Mouse (Mus musculus) intestine, embryonic 15.5 days (tissue): ENCODE data around the gene BC005537. TPM values are rescaled to one million over a fixed set of nuclear protein-coding genes. Genes with fewer than 3 reads are reported as not detected.

Experiments used
- ATAC-seq: fragments of 200-750 bp; cut with Nextera tagmentation; 2 replicates; pipeline ENCODE4 v1.8.0; 2017; ENCODE audit warnings: moderate TSS enrichment, moderate library complexity
- H3K27ac ChIP-seq: fragments of 300-500 bp; sonication (generic); 2 replicates; pipeline ENCODE4 v1.5.1; 2015; ENCODE audit warnings: mild to moderate bottlenecking, inconsistent platforms
- H3K27me3 ChIP-seq: fragments of 300-500 bp; sonication (generic); replicated peaks from 2 replicates; pipeline ENCODE4 v1.6.1; 2015; ENCODE audit warnings: inconsistent platforms
- H3K36me3 ChIP-seq: fragments of 300-500 bp; sonication (generic); 2 replicates; pipeline ENCODE4 v1.6.1; 2015; ENCODE audit warnings: inconsistent platforms
- H3K4me1 ChIP-seq: fragments of 300-500 bp; sonication (generic); replicated peaks from 2 replicates; pipeline ENCODE4 v1.6.1; 2015; ENCODE audit warnings: inconsistent platforms
- H3K4me2 ChIP-seq: fragments of 300-500 bp; sonication (generic); replicated peaks from 2 replicates; pipeline ENCODE4 v1.6.1; 2015; ENCODE audit warnings: mild to moderate bottlenecking, inconsistent platforms
- H3K4me3 ChIP-seq: fragments of 300-500 bp; sonication (generic); replicated peaks from 2 replicates; pipeline ENCODE4 v1.5.1; 2015; ENCODE audit warnings: inconsistent platforms
- H3K9ac ChIP-seq: fragments of 300-500 bp; sonication (generic); 2 replicates; pipeline ENCODE4 v1.6.1; 2015; ENCODE audit warnings: inconsistent platforms
- H3K9me3 ChIP-seq: fragments of 300-500 bp; sonication (generic); 2 replicates; pipeline ENCODE4 v1.6.1; 2016; ENCODE audit warnings: inconsistent platforms
- WGBS: fragments of 180-500 bp; shearing (Covaris S2); methylation state at CpG from one replicate; pipeline ENCODE4 v1.1.7; 2015; 5-methylcytosine and 5-hydroxymethylcytosine counted together
- polyA plus RNA-seq: library from polyadenylated mRNA; unstranded; fragments of >200 nt; fragmentation: Nextera tagmentation; extraction: Ambion mirVana; gene quantifications from 2 replicates; pipeline ENCODE4 v1.2.1, GENCODE M21; 2015

Gene BC005537
- polyA plus RNA-seq, 1 experiment from 2014 or later: 13.2 TPM

DNA sequence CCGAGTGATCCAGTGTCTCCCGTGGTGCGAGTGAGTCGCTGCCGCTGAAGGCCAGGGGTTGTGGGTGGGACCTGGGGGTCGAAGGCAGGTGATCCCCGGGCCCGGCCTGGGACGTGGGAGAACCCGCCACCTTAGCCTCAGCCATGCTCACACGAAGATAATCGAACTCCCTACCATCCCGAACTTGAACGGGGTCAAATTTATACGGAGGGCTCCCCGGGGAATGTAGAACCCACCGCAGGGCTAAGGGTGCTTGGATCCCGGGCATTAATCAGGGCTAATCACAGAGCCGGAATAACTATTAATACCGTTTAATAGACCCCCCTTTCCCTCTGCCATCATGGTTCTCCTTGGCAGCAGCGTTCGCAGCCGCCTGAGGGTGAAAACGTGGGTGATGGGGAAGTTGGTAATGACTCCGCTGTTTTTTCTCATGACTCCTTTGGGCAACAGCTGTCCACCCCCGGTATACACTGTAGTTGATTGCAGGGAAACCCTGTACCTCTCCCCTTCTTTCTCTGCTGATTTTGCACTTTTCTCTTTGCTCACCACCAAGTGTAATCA is 754 bp downstream of the BC005537 start:
- no peaks in the 10 kb centered on the region for H3K27me3 ChIP-seq
- peak overlapping the region; percentile 95; the same call in 1 of the 2 replicates for H3K27ac ChIP-seq
- H3K36me3 ChIP-seq: peaks cover 2% of the 10 kb centered on the region
- no peak for ATAC-seq
- H3K4me2 ChIP-seq: peak overlapping the region; percentile 77
- H3K9ac ChIP-seq: peak overlapping the region; percentile 94
- peak overlapping the region; percentile 98 for H3K4me3 ChIP-seq
- peaks cover 5% of the 10 kb centered on the region for H3K4me1 ChIP-seq
- under 1% methylated on average over 26 of the region's 26 CpGs for WGBS
- no peaks in the 10 kb centered on the region for H3K9me3 ChIP-seq

GRCm38 (mm10) chr13:24803196-24803595 is 1.7 kb downstream of the BC005537 start:
- H3K9ac ChIP-seq: no peak overlapping the region
- WGBS: 7% methylated on average over 2 of the region's 2 CpGs
- H3K27ac ChIP-seq: no peak overlapping the region
- peak overlapping the region; percentile 77 for H3K4me2 ChIP-seq
- H3K4me3 ChIP-seq: peak overlapping the region; percentile 98
- H3K9me3 ChIP-seq: no peaks in the 10 kb centered on the region
- peaks cover 7% of the 10 kb centered on the region for H3K36me3 ChIP-seq
- peaks cover 5% of the 10 kb centered on the region for H3K4me1 ChIP-seq
- no peaks in the 10 kb centered on the region for H3K27me3 ChIP-seq
- ATAC-seq: no peak

DNA sequence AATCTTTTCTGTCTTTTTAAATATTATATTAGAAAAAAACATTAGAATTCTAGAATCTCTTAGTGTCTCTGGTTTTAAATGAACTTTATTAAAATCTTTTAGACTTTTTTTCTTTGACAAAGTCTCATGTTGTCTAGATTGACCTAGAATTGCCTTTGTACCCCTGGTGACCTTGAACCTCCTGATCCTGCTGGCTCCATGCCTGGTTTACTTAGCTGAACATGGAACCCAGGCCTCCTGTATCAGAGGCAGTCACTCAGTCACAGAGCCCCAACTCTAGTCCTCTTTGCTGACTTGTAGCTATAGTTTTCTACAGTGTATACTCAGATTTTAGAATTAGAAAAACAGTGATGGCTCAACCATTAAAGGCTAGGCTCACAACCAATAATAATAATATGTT is 4.6 kb downstream of the BC005537 start:
- H3K27ac ChIP-seq: no peak overlapping the region
- H3K27me3 ChIP-seq: no peaks in the 10 kb centered on the region
- no peak overlapping the region for H3K4me2 ChIP-seq
- peaks cover 3% of the 10 kb centered on the region for H3K4me1 ChIP-seq
- H3K4me3 ChIP-seq: no peak overlapping the region
- H3K9ac ChIP-seq: no peak overlapping the region
- ATAC-seq: no peak
- H3K9me3 ChIP-seq: no peaks in the 10 kb centered on the region
- peaks cover 14% of the 10 kb centered on the region for H3K36me3 ChIP-seq

- Histone ChIP-seq H3K4me2 (no peak overlapping the region), H3K9me3 (no peaks in the 10 kb centered on the region), H3K4me3 (no peak overlapping the region), H3K27me3 (no peaks in the 10 kb centered on the region), H3K36me3 (peaks cover 23% of the 10 kb centered on the region), H3K9ac (no peak overlapping the region), H3K27ac (no peak overlapping the region), H3K4me1 (no peaks in the 10 kb centered on the region; the same call in 1 of the 2 replicates)
- 97% methylated on average over 2 of the region's 2 CpGs for WGBS
- ATAC-seq: no peak
Measured at GRCm38 (mm10) chr13:24812521-24812920, 11.1 kb downstream of the BC005537 start.

- H3K36me3 ChIP-seq: peaks cover 18% of the 10 kb centered on the region
- no peak for ATAC-seq
- no peak overlapping the region for H3K4me3 ChIP-seq
- H3K9me3 ChIP-seq: no peaks in the 10 kb centered on the region
- no peak overlapping the region for H3K27ac ChIP-seq
- H3K27me3 ChIP-seq: no peaks in the 10 kb centered on the region
- no peak overlapping the region for H3K9ac ChIP-seq
- H3K4me2 ChIP-seq: no peak overlapping the region
- H3K4me1 ChIP-seq: no peaks in the 10 kb centered on the region; the same call in 1 of the 2 replicates
- WGBS: 77% methylated on average over 1 of the region's 1 CpGs
Measured at GRCm38 (mm10) chr13:24814616-24815015, 13.2 kb downstream of the BC005537 start.

DNA sequence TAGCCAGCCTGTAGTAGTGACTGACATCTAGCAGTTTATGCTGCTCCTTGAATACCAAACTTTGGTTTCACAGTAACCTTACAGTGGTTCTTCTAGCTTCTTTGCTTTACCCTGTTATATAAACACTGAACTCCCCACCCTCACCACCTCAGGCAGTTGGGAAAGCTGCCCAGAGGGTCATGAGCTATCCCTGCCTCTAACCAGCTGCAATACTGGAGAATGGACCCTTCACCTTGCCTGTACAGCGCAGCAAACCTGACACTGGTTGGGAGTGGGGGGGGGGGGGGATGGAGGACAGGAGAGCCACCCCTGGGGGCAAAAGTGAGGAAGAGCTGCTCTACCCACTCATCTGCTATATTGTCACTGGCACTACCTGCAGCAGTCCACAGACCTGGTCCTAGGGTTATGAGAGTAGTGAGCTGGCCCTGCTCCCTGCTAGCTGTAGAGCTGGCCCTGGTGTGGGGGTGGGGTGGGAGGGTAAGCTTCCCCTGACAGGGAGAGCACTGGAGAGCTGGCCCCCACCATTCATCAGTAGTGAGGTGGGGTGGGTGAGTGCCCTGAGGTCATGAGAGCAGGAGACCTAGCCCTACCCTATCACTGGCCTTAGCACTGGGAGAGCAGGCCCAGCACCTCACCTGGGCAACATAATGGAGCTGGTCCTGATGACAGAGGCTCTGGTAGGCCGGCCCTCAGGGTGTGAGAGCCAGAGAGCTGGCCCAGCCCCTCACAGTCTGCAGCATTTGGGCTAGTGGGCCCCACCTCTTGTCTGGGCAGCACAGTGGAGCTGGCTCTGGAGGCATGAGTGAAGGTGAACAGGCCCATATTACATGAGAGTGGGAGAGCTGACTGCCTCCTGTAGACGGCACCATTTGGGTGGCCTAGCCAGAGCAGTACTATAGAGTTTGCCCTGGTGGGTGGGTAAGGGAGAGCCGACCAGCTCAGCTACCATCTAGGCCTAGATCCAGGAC is 15.0 kb downstream of the BC005537 start:
- Histone ChIP-seq H3K27me3 (no peaks in the 10 kb centered on the region), H3K9ac (no peak overlapping the region), H3K36me3 (peaks cover 12% of the 10 kb centered on the region), H3K4me1 (no peaks in the 10 kb centered on the region; the same call in 1 of the 2 replicates), H3K9me3 (no peaks in the 10 kb centered on the region), H3K4me2 (no peak overlapping the region), H3K27ac (no peak overlapping the region), H3K4me3 (no peak overlapping the region)
- peak; percentile 69 for ATAC-seq
- WGBS: 61% methylated on average over 4 of the region's 4 CpGs

GRCm38 (mm10) chr13:24819931-24820330 is 18.5 kb downstream of the BC005537 start:
- Histone ChIP-seq H3K27me3 (no peaks in the 10 kb centered on the region), H3K36me3 (peaks cover 1% of the 10 kb centered on the region; the same call in 1 of the 2 replicates), H3K4me1 (no peaks in the 10 kb centered on the region; the same call in 1 of the 2 replicates), H3K9ac (no peak overlapping the region), H3K4me3 (no peak overlapping the region), H3K4me2 (no peak overlapping the region), H3K9me3 (no peaks in the 10 kb centered on the region), H3K27ac (no peak overlapping the region)
- no peak for ATAC-seq
- 87% methylated on average over 1 of the region's 1 CpGs for WGBS

- ATAC-seq: no peak
- Histone ChIP-seq H3K4me2 (no peak overlapping the region), H3K4me3 (no peak overlapping the region), H3K27ac (no peak overlapping the region), H3K36me3 (no peaks in the 10 kb centered on the region), H3K27me3 (no peaks in the 10 kb centered on the region), H3K9me3 (no peaks in the 10 kb centered on the region), H3K4me1 (no peaks in the 10 kb centered on the region), H3K9ac (no peak overlapping the region)
- WGBS: 88% methylated on average over 16 of the region's 16 CpGs
Measured at GRCm38 (mm10) chr13:24822663-24823343, 21.3 kb downstream of the BC005537 start.

DNA sequence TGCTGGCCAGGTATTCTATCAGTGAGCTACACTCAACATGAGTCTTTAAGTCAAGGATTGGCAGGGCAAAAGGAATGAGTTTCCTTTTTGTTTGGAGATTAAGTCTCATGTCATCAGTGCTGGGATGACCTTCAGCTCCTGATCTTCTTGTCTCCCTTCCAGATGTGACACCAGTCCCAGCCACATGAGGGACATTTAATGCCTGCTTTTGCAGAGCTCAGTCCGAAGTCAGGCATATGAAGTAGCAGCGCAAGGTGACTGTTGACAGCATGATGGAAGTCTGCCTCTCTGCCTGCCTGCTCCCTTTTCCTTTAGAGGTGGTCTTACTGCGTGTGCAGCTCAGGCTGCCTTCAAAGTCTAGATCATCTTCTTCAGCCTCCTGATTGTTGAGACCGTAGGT is 23.2 kb downstream of the BC005537 start:
- H3K36me3 ChIP-seq: no peaks in the 10 kb centered on the region
- 89% methylated on average over 4 of the region's 4 CpGs for WGBS
- no peak overlapping the region for H3K27ac ChIP-seq
- no peak overlapping the region for H3K4me3 ChIP-seq
- no peak for ATAC-seq
- H3K9me3 ChIP-seq: no peaks in the 10 kb centered on the region
- no peaks in the 10 kb centered on the region for H3K4me1 ChIP-seq
- H3K27me3 ChIP-seq: no peaks in the 10 kb centered on the region
- no peak overlapping the region for H3K9ac ChIP-seq
- no peak overlapping the region for H3K4me2 ChIP-seq

DNA sequence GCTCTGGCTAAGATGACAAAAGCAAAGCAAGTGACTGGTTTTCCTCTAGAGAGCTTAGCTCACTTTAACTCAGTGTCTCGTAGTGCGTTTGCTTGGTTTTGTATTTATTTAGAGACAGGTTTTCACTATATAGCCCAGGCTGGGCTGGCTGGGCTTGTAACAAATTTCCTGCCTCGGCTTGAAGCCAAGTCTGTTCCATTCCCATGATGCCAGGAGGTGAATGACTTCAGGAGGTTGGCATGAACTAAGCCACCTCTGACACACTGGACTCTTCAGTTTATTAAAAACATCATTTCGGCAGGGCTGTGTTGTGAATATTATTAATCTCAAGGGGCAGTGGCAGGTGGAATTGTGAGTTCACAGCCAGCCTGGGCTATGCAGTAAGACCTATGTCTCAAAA is 24.1 kb downstream of the BC005537 start:
- H3K4me3 ChIP-seq: no peak overlapping the region
- H3K4me1 ChIP-seq: no peaks in the 10 kb centered on the region
- no peak overlapping the region for H3K4me2 ChIP-seq
- no peak overlapping the region for H3K9ac ChIP-seq
- no peak for ATAC-seq
- H3K27me3 ChIP-seq: no peaks in the 10 kb centered on the region
- H3K36me3 ChIP-seq: no peaks in the 10 kb centered on the region
- 83% methylated on average over 4 of the region's 4 CpGs for WGBS
- no peak overlapping the region for H3K27ac ChIP-seq
- no peaks in the 10 kb centered on the region for H3K9me3 ChIP-seq

DNA sequence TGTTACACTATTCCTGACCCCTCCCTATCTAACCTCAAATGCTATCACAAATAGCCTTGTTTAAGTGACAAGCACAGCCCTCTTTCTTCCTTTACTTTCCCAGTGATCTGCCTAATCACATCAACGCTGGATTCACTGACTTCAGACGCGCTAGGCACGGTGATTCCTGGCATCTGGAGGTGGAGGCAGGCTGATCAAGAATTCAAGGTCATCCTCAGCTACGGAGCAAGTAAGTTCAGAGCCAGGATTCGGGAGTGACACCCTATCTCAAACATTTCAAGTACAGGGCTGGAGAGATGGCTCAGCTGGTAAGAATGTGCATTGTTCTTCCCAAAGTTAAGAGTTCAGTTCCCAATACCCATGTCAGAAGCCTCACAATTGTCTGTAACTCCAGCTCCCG is 24.7 kb downstream of the BC005537 start:
- ATAC-seq: no peak

GRCm38 (mm10) chr13:24830756-24831352 is 29.4 kb downstream of the BC005537 start:
- H3K36me3 ChIP-seq: no peaks in the 10 kb centered on the region
- ATAC-seq: no peak
- no peaks in the 10 kb centered on the region for H3K9me3 ChIP-seq
- no peaks in the 10 kb centered on the region for H3K27me3 ChIP-seq
- H3K9ac ChIP-seq: peak overlapping the region; percentile 67
- peaks cover 10% of the 10 kb centered on the region; the same call in 1 of the 2 replicates for H3K4me1 ChIP-seq
- H3K4me3 ChIP-seq: peak overlapping the region; percentile 94
- peak overlapping the region; percentile 80 for H3K27ac ChIP-seq
- H3K4me2 ChIP-seq: peak overlapping the region; percentile 60
- 2% methylated on average over 20 of the region's 20 CpGs for WGBS

More for the DNA sequence above, 24.7 kb downstream of the BC005537 start:
- no peaks in the 10 kb centered on the region for H3K4me1 ChIP-seq
- no peak overlapping the region for H3K4me3 ChIP-seq
- H3K4me2 ChIP-seq: no peak overlapping the region
- no peak overlapping the region for H3K27ac ChIP-seq
- no peaks in the 10 kb centered on the region for H3K9me3 ChIP-seq
- 69% methylated on average over 7 of the region's 7 CpGs for WGBS
- H3K27me3 ChIP-seq: no peaks in the 10 kb centered on the region
- H3K9ac ChIP-seq: no peak overlapping the region
- H3K36me3 ChIP-seq: no peaks in the 10 kb centered on the region
